Mouse (Mus musculus) G1E-ER4 (cell line): ENCODE results near the gene Pgls. TPM values are rescaled to one million over a fixed set of nuclear protein-coding genes. Genes with fewer than 3 reads are reported as not detected.

Experiments used
- GATA1 ChIP-seq: IDR thresholded peaks from one replicate; pipeline ENCODE4 v1.8.0; 2012; ENCODE audit warnings: low read length, inconsistent platforms
- polyA plus RNA-seq: library from polyadenylated mRNA; stranded (reverse); fragments of >175 nt; gene quantifications from 2 replicates; pipeline ENCODE4 v1.2.3, GENCODE M21; 2012

Pgls gene
- polyA plus RNA-seq, 1 experiment, result 435 TPM

DNA sequence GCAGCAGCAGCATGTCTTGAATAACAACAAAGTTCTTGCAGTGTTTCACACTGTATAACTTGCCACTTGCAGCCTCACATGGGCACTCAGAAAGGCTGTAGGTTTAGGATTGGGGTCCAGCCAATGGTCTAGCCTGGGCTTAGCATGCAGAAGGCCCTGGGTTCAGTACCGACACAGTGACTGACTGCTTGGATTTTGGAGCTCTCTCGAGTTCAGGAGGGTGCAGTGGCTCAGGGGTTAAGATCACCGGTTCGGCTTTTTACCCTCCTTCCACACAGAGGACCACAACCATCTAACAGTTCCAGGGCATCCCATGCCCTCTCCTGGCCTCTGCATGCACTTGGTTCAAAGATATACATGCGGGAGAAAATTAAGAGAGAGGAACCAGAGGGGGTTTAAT, 959 bp upstream of the Pgls start:
- TF ChIP-seq GATA1, result no peak

DNA sequence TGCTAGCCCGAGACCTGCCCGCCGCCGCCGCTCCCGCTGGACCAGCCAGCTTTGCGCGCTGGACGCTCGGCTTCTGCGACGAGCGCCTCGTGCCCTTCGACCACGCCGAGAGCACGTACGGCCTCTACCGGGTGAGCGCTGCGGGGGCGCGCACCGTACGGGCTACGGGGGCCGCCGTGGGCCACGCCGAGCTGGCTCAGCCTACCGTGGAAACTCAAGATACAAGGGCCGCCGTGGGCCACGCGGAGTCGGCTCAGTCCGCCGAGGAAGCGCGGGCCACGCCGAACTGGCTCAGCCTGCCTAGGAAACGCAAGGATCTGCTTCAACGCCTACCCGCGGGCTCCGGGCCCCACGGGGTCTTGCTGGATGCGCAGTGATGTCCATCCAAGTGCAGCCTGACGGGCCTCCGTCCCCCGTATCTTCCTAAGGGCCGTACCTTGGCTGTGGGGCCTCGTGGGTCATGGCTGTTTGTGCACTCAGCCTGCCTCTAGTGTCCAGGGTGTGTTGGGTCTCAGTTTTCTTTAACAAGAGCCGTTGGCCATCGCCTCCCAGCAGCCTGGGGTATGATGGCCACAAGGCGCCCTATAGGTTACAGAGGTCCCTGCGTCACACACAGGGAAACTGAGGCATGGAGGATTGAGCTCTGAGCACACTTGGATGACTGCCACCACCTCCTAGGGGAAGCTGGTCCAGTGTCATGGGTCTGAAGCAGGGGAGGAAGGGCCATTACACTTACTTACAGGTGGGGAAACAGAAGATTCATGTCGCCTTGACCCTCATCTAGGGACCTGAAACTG, 596 bp downstream of the Pgls start:
- no peak for TF ChIP-seq GATA1

DNA sequence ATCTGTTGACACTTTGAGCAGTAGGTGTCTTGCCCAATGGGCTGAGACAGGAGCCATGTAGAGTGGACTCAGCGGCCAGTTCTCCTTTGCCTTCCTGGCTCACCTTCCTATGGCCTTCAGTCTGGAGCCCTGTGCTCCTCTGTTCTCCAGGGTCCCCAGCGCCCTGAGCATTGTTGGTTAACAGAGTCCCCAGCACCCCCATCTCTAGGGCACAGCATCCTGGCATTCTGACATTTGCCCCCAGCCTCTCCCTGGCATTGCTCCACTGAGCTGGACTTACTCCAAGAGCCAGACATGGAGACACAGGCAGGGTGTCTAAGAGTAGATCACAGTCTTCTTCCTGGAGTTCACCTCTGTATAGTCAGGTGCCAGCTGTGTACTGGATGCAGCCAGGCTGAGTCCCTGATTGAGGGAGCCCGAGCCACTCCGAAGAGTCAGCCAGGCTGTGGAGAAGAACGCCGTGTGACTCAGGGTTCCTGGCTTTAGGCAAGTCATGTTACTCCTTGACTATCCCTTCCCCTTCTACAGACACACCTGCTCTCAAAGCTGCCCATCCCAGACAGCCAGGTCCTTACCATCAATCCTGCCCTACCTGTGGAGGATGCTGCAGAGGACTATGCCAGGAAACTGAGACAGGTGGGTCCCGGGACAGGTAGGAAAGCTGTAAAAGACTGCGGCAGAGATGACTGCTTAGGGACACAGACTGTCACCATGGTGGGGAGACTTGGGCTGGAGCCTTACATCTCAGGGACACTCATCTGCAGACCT, 1.8 kb downstream of the Pgls start:
- no peak for TF ChIP-seq GATA1

DNA sequence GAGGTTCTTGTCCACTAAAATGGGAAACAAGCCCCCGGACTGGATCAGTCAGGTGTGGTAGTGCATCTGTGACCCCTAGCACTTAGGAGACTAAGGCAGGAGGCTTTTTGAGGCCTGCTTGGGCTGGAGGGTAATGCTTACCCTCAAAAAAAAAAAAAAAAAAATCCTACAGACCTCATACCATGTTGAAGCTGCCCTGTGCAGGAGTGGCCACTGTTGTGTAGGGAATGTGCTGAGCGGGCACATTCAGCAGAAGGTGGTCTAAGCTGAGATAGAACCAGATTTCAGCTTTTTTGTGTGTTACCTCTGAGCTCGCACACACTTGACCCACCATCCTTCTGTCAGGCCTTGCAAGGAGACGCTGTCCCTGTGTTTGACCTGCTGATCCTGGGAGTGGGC, 2.3 kb downstream of the Pgls start:
- no peak for TF ChIP-seq GATA1

DNA sequence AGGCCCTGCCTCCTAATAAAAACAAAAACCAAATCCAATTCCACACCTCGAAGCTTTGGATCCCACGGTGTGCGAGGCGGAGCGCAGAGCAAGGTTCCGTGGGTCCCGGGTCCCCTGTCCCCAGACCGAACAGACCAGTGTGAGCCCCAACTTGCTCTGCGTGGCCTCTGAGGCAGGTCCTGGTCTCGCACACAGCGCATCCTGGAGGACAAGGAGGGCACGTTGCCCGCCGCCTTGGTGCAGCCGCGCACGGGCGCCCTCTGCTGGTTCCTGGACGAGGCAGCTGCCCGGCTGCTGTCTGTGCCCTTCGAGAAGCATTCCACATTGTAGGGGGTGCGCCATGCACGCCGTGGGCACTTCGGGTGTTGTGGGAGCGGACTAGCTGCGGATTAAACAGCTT, 3.9 kb downstream of the Pgls start:
- no peak for TF ChIP-seq GATA1

DNA sequence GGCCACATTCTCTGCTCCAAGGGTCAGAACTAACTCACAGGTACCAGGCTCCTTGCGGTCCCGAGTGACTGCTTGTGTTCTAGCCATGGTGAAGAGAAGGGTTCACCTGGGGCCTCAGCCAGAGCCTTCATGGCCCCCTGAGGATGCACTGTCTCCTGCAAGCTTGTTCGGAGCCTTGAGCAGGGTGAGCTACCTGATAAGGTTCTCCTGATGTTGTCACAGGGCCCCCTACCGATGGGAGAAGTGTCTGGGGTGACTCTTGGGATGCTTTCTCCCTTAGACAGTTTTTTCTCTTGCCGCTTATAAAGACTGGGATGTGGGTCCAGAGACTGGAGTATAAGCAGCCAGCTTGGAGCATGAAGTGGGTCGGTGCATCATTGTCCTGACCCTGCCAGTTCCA, 4.4 kb downstream of the Pgls start:
- no peak for TF ChIP-seq GATA1

DNA sequence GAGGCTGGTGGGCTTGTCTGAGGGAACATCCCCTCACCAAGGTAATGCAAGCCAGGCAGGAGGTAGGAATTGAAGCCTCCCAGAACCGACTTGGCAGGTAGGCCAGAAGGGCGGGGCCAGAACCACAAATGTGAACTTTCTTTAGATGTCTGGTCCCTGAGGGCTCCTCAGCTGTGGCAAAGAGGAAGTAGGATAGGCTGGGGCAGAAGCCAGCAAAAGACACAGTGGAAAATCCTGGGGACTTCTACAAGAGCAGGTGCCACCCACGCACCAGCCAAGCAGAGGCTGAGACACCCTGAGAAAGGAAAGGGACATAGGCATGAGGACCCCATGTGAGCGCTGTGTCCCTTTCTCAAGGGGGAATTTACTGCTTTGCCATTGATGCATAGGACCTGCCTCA, 4.8 kb downstream of the Pgls start:
- TF ChIP-seq GATA1, result no peak

DNA sequence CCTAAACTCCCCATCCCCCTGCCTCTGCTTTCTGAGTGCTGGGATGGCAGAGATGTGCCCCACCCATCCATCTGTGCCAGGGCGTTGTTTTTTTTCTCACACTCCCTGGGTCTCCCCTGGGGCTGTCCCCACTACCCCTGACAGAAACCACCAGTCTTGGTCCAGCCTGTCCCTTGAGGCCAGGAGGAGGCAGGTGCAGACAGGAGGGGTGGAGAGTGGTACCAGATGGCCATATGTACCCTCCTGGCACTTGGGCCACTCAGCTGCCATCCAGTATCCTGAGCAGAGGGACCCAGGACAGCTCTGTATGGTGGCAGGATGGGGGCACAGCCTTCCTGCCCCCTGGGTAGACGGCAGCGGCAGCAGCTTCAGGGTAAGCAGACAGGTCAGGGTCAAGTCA, 5.5 kb downstream of the Pgls start, which contains the start of gene Fam129c:
Gene Fam129c, plus strand, starts transcription at position 198 of the 400 bp plus-strand sequence.
- TF ChIP-seq GATA1, result no peak

DNA sequence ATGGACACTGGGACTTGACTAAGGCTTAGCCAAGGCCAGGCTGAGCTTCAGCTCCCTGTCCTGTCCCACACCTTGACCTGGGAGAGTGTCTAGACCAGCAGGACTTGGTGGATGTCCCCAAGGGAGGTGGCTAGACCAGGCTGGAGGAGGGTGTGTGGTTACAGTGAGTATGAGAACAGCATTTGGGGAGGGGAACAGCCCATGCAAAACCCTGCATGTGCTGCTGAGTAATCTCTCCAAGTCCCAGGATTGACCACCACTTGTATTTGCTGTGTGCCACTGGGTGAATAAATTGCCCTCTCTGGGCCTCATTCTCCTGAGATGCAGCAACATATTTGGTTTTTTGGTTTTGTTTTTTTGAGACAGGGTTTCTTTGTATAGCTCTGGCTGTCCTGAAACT, 6.4 kb downstream of the Pgls start:
- no peak for TF ChIP-seq GATA1

DNA sequence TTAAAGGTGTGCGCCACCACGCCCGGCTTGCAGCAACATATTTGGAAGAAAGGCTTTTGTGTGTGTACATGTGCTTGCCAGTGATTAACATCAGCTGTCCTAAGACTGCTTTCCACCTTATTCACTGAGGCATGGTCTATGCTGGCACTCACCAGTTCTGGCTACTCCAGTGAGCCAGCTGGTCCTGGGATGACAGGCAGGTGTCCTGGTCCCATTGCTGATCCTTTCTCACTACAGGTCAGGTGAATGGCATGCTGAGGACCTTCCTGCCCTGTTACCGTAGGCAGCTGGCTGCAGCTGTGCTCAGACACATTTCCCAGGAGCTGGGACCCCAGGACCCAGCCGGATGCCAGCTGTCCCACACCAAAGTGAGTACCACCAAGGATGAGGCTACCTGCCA, 6.9 kb downstream of the Pgls start:
- no peak for TF ChIP-seq GATA1

DNA sequence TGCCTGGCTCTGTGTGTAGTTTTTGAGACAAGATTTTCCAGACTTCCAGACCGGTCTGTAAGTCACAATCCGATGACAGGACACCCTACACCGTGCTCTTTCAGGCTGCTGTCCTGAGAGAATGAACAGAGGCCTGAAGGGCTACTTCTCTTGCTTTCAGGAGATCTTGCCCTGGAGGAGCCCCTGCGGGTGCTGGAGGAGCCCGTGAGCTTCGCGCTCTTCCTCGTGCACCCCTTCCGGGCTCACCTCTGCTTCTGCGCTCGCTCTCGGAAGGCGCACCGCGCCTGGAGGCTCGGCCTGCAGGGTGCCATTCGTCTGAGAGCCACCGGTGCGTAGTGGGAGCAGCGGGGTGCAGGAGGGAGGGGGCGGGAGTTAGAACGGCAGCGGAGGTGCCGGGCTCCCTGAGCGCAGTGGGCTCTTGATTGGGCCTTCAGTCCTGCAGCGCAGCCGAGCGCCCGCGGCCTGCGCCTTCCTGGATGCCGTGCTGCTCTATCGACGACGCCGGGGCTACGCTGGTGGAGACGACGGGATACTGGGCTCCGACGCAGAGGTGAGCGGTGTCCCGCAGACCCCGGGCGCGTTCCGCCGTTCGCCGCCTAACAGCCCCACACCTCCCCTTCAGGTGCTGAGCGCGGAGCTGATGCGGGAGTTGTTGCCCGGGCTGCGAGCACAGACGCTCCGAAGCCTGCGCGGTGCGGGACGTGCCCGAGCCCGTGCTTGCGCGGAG, 10.1 kb downstream of the Pgls start:
- no peak for TF ChIP-seq GATA1

DNA sequence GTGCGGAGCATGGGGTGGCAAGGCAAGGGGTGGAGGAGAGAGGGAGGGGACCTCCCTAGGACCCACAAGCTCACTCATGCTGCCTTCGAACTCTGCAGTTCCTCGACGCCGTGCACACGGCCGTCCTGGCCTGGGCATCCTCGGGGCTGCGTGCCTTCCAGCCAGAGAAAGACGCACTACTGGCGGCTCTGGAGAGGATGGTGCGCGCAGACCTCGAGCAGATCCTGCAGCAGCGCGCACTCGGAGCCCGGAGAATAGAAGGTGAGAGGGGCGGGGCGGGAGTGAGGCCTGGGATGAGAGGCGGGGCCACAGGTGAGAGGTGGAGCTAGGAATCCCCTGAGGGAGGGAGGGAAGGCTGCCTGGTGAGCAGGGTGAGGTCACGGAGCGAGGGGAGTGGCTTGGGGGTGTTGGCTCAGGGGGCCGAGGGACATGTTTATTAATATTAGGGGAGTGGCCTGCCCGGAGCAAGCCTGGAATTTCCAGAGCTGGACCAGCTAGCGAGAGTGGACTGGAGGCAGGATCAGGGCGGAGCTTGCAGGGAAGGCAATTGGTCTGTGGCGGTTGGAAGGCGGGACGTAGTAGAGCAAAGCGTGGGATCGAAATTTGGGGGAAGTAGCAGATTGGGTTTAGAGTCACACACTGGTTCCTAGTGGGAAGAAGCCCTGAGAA, 10.8 kb downstream of the Pgls start:
- TF ChIP-seq GATA1, result no peak

DNA sequence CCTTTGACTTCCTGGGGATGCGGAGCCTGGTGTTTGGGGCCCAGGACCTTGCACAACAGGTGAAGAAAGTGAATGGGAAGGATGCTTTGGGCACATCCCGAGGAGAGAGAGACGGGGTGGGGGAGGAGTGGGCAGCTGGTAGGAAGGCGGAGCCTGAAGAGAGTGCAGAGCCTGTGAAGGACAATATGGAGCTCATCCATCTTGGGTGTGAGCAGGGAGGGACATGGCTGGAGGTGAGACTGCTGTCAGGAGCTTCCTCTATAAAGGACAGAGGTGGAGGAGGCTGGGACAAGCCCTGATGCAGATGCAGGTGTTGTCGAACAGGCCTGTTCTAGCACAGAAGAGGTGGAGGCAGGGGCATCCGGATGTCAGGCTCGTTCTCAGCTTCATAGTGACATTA, 12.0 kb downstream of the Pgls start:
- no peak for TF ChIP-seq GATA1

DNA sequence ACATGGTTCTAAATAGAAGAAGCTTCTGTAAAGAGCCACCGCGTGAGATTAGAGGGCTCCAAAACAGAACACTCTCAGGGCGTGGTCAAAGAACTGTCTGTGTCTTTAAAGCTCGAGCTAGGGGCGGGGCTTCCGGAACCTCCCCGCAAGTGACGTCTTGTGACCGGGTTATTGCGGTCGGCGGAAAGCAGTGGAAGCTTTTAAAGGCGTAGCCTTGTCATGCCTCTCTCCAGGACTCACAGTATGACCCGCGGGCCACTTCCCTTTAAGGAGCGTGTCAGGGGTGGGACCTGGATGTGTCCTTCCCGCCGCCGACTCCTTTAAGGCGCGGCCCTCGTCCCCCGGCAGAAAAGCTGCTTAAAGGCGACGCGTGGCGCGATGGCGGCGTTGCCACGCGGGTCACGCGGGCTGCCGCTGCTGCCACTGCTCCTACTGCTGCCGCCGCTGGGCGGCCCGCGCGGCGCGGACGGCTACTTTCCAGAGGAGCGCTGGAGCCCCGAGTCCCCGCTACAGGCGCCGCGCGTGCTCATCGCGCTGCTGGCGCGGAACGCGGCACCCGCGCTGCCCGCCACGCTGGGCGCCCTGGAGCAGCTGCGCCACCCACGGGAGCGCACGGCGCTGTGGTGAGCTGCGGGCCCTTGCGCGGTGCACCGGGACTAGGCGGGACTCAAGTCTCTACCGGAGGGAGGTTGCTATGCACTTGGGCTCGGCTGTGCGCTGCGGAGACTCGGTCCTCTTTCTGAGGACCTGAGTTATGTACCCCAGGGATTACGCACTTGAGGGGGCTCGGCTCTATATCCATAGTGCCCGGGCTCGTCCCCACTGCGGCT, 19.1 kb downstream of the Pgls start, which contains the start of gene Colgalt1:
Gene Colgalt1, plus strand, starts transcription at position 177 of the 830 bp plus-strand sequence.
- no peak for TF ChIP-seq GATA1

DNA sequence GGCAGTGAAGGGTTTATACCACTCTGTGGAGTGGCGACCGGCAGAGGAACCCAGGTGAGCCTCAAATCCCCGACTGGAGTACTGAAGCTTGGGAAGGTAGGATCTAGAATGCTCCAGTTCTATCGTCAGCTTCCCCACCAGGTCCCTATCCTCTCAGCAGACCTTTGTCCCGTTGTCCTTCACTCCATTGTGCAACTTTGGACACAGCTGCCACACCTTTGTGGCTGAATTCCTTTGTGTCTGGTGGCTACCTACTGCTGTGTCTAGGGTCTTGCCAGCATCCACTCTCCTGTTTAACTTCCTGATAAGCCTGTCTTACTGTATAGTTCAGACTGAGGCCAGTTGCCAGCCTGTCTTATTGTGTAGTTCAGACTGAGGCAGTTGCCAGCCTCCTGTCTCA, 20.2 kb downstream of the Pgls start:
- TF ChIP-seq GATA1, result no peak
